Mouse (Mus musculus): ENCODE data around the gene H2-Q7. TPM values are rescaled to one million over a fixed set of nuclear protein-coding genes. Genes with fewer than 3 reads are reported as not detected.
"Not testable (repeated sequence)": the region's sequence is repeated elsewhere in the genome, so short reads cannot be mapped to it uniquely, and the experiment has no call there.

Gene H2-Q7
- polyA plus RNA-seq, 1 experiment from 2014 or later, result 16.0 TPM

- not testable (repeated sequence) for H3K36me3 ChIP-seq (ENCODE audit: control insufficient read depth, insufficient read depth); H3K9me3 ChIP-seq (replicated peaks; ENCODE audit: control insufficient read depth, low read length); H3K27ac ChIP-seq (ENCODE audit: low read length); H3K9ac ChIP-seq (ENCODE audit: low read depth, low read length); ATAC-seq (ENCODE audit: low read depth); H3K27me3 ChIP-seq (ENCODE audit: control insufficient read depth, insufficient read depth, low read depth, low read length); H3K4me1 ChIP-seq (ENCODE audit: control insufficient read depth, low read depth, low read length); H3K4me2 ChIP-seq (ENCODE audit: low read depth, low read length); H3K4me3 ChIP-seq (ENCODE audit: low read depth, low read length)
- WGBS (ENCODE audit: insufficient replicate concordance), result 9% methylated on average over 11 of the region's 11 CpGs
Measured at GRCm38 (mm10) chr17:35420206-35420810, 18.6 kb upstream of the H2-Q7 start.

- 68% methylated on average over 4 of the region's 4 CpGs for WGBS (ENCODE audit: insufficient replicate concordance)
- not testable (repeated sequence) for ATAC-seq (ENCODE audit: low read depth); H3K9me3 ChIP-seq (replicated peaks; ENCODE audit: control insufficient read depth, low read length); H3K4me1 ChIP-seq (ENCODE audit: control insufficient read depth, low read depth, low read length); H3K4me3 ChIP-seq (ENCODE audit: low read depth, low read length); H3K36me3 ChIP-seq (ENCODE audit: control insufficient read depth, insufficient read depth); H3K4me2 ChIP-seq (ENCODE audit: low read depth, low read length); H3K27ac ChIP-seq (ENCODE audit: low read length); H3K9ac ChIP-seq (ENCODE audit: low read depth, low read length)
- peaks cover 12% of the 10 kb centered on the region for H3K27me3 ChIP-seq (ENCODE audit: control insufficient read depth, insufficient read depth, low read depth, low read length)
Measured at GRCm38 (mm10) chr17:35421331-35421730, 17.6 kb upstream of the H2-Q7 start.

DNA sequence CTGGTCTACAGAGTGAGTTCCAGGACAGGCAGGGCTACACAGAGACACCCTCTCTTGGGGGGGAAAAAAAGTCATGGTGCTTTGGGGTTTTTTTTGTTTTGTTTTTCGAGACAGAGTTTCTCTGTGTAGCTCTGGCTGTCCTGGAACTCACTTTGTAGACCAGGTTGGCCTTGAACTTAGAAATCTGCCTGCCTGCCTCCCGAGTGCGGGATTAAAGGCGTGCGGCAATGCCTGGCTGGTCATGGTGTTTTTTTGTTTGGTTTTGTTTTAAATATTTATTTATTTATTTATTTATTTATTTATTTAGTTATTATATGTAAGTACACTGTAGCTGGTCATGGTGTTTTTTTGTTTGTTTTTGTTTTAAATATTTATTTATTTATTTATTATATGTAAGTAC, 16.6 kb upstream of the H2-Q7 start:
- not testable (repeated sequence) for H3K4me1 ChIP-seq (ENCODE audit: control insufficient read depth, low read depth, low read length); H3K27ac ChIP-seq (ENCODE audit: low read length); H3K4me2 ChIP-seq (ENCODE audit: low read depth, low read length); H3K36me3 ChIP-seq (ENCODE audit: control insufficient read depth, insufficient read depth); H3K9me3 ChIP-seq (replicated peaks; ENCODE audit: control insufficient read depth, low read length); H3K4me3 ChIP-seq (ENCODE audit: low read depth, low read length); H3K9ac ChIP-seq (ENCODE audit: low read depth, low read length); ATAC-seq (ENCODE audit: low read depth)
- peaks cover 12% of the 10 kb centered on the region for H3K27me3 ChIP-seq (ENCODE audit: control insufficient read depth, insufficient read depth, low read depth, low read length)
- 71% methylated on average over 5 of the region's 5 CpGs for WGBS (ENCODE audit: insufficient replicate concordance)

- H3K27me3 ChIP-seq (ENCODE audit: control insufficient read depth, insufficient read depth, low read depth, low read length), result peaks cover 12% of the 10 kb centered on the region
- not testable (repeated sequence) for H3K4me1 ChIP-seq (ENCODE audit: control insufficient read depth, low read depth, low read length); H3K27ac ChIP-seq (ENCODE audit: low read length); H3K36me3 ChIP-seq (ENCODE audit: control insufficient read depth, insufficient read depth); H3K9me3 ChIP-seq (replicated peaks; ENCODE audit: control insufficient read depth, low read length); H3K9ac ChIP-seq (ENCODE audit: low read depth, low read length); H3K4me3 ChIP-seq (ENCODE audit: low read depth, low read length); ATAC-seq (ENCODE audit: low read depth); H3K4me2 ChIP-seq (ENCODE audit: low read depth, low read length)
- 28% methylated on average over 3 of the region's 3 CpGs for WGBS (ENCODE audit: insufficient replicate concordance)
Measured at GRCm38 (mm10) chr17:35423131-35423810, 15.7 kb upstream of the H2-Q7 start.

DNA sequence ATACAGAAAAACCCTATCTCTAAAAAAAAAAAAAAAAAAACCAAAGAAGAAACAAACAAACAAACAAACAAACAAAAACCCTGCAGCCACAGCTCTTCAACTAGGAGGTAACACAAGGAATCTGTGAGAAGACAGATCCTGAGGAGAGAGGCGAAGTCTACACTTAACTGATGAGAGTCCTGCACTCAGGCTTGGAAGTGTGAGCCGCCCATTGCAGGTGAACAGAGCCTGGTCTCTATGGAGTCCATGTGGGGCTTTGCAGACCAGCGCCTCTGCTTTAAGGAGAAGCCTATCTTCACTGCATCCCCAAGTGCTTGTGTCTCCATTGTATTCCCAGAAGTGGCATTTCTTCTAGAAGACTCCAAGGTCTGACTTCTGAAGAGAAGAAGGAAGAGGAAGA, 14.8 kb upstream of the H2-Q7 start:
- not testable (repeated sequence) for H3K4me2 ChIP-seq (ENCODE audit: low read depth, low read length); H3K27ac ChIP-seq (ENCODE audit: low read length); H3K4me3 ChIP-seq (ENCODE audit: low read depth, low read length); H3K9ac ChIP-seq (ENCODE audit: low read depth, low read length); H3K9me3 ChIP-seq (replicated peaks; ENCODE audit: control insufficient read depth, low read length); H3K36me3 ChIP-seq (ENCODE audit: control insufficient read depth, insufficient read depth); ATAC-seq (ENCODE audit: low read depth); H3K4me1 ChIP-seq (ENCODE audit: control insufficient read depth, low read depth, low read length)
- peaks cover 12% of the 10 kb centered on the region for H3K27me3 ChIP-seq (ENCODE audit: control insufficient read depth, insufficient read depth, low read depth, low read length)
- WGBS (ENCODE audit: insufficient replicate concordance), result 52% methylated on average over 3 of the region's 3 CpGs

DNA sequence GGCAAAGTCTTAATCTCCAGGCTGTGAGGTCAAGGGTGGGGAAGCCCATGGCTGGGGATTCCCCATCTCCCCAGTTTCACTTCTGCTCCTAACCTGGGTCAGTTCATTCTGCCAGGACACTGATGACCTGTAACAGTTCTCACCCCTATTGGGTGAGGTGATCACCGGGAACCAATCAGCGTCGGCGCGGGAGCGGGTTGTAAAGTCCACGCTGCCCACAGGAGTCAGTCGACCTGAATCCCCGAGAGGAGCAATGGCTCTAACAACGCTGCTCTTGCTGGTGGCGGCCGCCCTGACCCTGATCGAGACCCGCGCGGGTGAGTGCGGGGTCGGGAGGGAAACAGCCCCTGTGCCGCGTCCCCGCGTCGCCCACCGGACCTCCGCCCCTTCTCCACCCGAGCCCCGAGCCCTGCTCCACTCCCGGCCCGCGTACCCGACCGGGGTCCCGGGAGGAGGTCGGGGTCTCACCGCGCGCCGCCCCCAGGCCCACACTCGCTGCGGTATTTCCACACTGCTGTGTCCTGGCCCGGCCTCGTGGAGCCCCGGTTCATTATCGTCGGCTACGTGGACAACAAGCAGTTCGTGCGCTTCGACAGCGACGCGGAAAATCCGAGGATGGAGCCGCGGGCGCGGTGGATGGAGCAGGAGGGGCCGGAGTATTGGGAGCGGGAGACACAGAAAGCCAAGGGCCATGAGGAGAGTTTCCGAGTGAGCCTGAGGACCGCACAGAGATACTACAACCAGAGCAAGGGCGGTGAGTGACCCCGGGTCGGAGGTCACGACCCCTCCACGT, 14.1 kb upstream of the H2-Q7 start, which contains the start of gene H2-Q6:
Gene H2-Q6, plus strand, starts transcription at position 227 of the 793 bp plus-strand sequence.
- peak within 1 kb of the TSS; percentile 53 for H3K4me2 ChIP-seq (ENCODE audit: low read depth, low read length)
- WGBS (ENCODE audit: insufficient replicate concordance), result 2% methylated on average over 47 of the region's 66 CpGs
- not testable (repeated sequence) for H3K27ac ChIP-seq (ENCODE audit: low read length); H3K4me1 ChIP-seq (ENCODE audit: control insufficient read depth, low read depth, low read length); H3K9ac ChIP-seq (ENCODE audit: low read depth, low read length); H3K36me3 ChIP-seq (ENCODE audit: control insufficient read depth, insufficient read depth); H3K9me3 ChIP-seq (replicated peaks; ENCODE audit: control insufficient read depth, low read length)
- H3K4me3 ChIP-seq (ENCODE audit: low read depth, low read length), result peak within 1 kb of the TSS; percentile 42
- H3K27me3 ChIP-seq (ENCODE audit: control insufficient read depth, insufficient read depth, low read depth, low read length), result peaks cover 12% of the 10 kb centered on the region
- ATAC-seq (ENCODE audit: low read depth), result peak; percentile 90

DNA sequence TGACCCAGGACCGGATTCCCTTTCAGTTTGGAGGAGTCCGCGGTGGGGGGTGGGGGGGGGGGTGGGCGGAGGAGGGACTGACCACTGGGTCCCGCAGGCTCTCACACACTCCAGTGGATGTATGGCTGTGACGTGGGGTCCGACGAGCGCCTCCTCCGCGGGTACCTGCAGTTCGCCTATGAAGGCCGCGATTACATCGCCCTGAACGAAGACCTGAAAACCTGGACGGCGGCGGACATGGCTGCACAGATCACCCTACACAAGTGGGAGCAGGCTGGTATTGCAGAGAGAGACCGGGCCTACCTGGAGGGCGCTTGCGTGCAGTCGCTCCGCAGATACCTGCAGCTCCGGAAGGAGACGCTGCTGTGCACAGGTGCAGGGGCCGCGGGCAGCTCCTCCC, 13.5 kb upstream of the H2-Q7 start:
- Histone ChIP-seq H3K4me2 (ENCODE audit: low read depth, low read length) (peak overlapping the region; percentile 53), H3K27me3 (ENCODE audit: control insufficient read depth, insufficient read depth, low read depth, low read length) (peaks cover 12% of the 10 kb centered on the region), H3K4me3 (ENCODE audit: low read depth, low read length) (peak overlapping the region; percentile 42)
- H3K36me3 ChIP-seq (ENCODE audit: control insufficient read depth, insufficient read depth); H3K4me1 ChIP-seq (ENCODE audit: control insufficient read depth, low read depth, low read length); H3K9ac ChIP-seq (ENCODE audit: low read depth, low read length); H3K27ac ChIP-seq (ENCODE audit: low read length); H3K9me3 ChIP-seq (replicated peaks; ENCODE audit: control insufficient read depth, low read length): not testable (repeated sequence)
- ATAC-seq (ENCODE audit: low read depth), result peak; percentile 25; the same call in 1 of the 2 replicates
- 12% methylated on average over 28 of the region's 28 CpGs for WGBS (ENCODE audit: insufficient replicate concordance)

GRCm38 (mm10) chr17:35428883-35429282, 10.1 kb upstream of the H2-Q7 start:
- H3K9ac ChIP-seq (ENCODE audit: low read depth, low read length); H3K4me3 ChIP-seq (ENCODE audit: low read depth, low read length); H3K27ac ChIP-seq (ENCODE audit: low read length); H3K4me1 ChIP-seq (ENCODE audit: control insufficient read depth, low read depth, low read length); H3K4me2 ChIP-seq (ENCODE audit: low read depth, low read length); ATAC-seq (ENCODE audit: low read depth); H3K36me3 ChIP-seq (ENCODE audit: control insufficient read depth, insufficient read depth); H3K9me3 ChIP-seq (replicated peaks; ENCODE audit: control insufficient read depth, low read length): not testable (repeated sequence)
- 52% methylated on average over 6 of the region's 6 CpGs for WGBS (ENCODE audit: insufficient replicate concordance)
- H3K27me3 ChIP-seq (ENCODE audit: control insufficient read depth, insufficient read depth, low read depth, low read length), result peaks cover 12% of the 10 kb centered on the region

DNA sequence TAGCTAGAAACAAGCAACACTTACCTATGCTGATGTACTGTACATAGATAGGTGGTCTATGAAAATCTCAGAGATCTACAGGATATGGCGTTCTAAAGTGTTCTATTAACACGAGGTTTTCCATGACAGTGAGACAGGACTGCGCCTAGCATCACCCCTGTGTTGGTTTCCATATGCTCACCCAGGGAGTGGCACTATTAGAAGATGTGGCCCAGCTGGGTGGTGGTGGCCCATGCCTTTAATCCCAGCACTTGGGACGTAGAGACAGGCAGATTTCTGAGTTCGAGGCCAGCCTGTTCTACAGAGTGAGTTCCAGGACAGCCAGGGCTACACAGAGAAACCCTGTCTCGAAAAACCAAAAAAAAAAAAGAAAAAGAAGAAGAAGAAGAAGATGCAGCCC, 8.3 kb upstream of the H2-Q7 start:
- 52% methylated on average over 6 of the region's 6 CpGs for WGBS (ENCODE audit: insufficient replicate concordance)
- H3K27ac ChIP-seq (ENCODE audit: low read length); H3K9me3 ChIP-seq (replicated peaks; ENCODE audit: control insufficient read depth, low read length); H3K27me3 ChIP-seq (ENCODE audit: control insufficient read depth, insufficient read depth, low read depth, low read length); ATAC-seq (ENCODE audit: low read depth); H3K4me1 ChIP-seq (ENCODE audit: control insufficient read depth, low read depth, low read length); H3K9ac ChIP-seq (ENCODE audit: low read depth, low read length); H3K36me3 ChIP-seq (ENCODE audit: control insufficient read depth, insufficient read depth); H3K4me3 ChIP-seq (ENCODE audit: low read depth, low read length); H3K4me2 ChIP-seq (ENCODE audit: low read depth, low read length): not testable (repeated sequence)
